Mouse (Mus musculus) induced T-regulatory cell, adult 2 months (primary cell): Measurements from ENCODE around the gene Abcb5.
A peak's percentile ranks its signal among the peaks of the same experiment; 100 is the strongest.

Source experiments
- DNase-seq: peaks from one replicate; pipeline ENCODE4 v3.0.0-alpha.2; 2012; ENCODE audit warnings: low read depth

Gene Abcb5

GRCm38 (mm10) chr12:118847861-118848495 lies 118.2 kb downstream of the Abcb5 start:
- peak; percentile 22 for DNase-seq

GRCm38 (mm10) chr12:118847381-118847780 lies 118.8 kb downstream of the Abcb5 start:
- no peak for DNase-seq

- peak; percentile 48 for DNase-seq
These were observed 119.4 kb downstream of the Abcb5 start for GRCm38 (mm10) chr12:118846649-118847321.

- no peak for DNase-seq
These were observed 120.0 kb downstream of the Abcb5 start, which contains the start of gene Sp8 for GRCm38 (mm10) chr12:118846221-118846620. Sp8 (plus strand) TSS chr12:118846329.

GRCm38 (mm10) chr12:118845351-118845750 lies 120.9 kb downstream of the Abcb5 start:
- no peak for DNase-seq

GRCm38 (mm10) chr12:118844841-118845240 lies 121.4 kb downstream of the Abcb5 start:
- DNase-seq: no peak

- DNase-seq: no peak
These were observed 122.1 kb downstream of the Abcb5 start for GRCm38 (mm10) chr12:118844111-118844510.

- DNase-seq: no peak
These were observed 123.4 kb downstream of the Abcb5 start for GRCm38 (mm10) chr12:118842671-118843411.

GRCm38 (mm10) chr12:118841971-118842550 lies 124.2 kb downstream of the Abcb5 start:
- DNase-seq: no peak

GRCm38 (mm10) chr12:118841381-118841922 lies 124.8 kb downstream of the Abcb5 start:
- DNase-seq: no peak

- DNase-seq: no peak
These were observed 125.4 kb downstream of the Abcb5 start for GRCm38 (mm10) chr12:118840861-118841260.

- DNase-seq: no peak
These were observed 125.9 kb downstream of the Abcb5 start for GRCm38 (mm10) chr12:118840301-118840700.

- no peak for DNase-seq
These were observed 126.8 kb downstream of the Abcb5 start for GRCm38 (mm10) chr12:118839398-118839797.

GRCm38 (mm10) chr12:118838260-118838659 lies 128.0 kb downstream of the Abcb5 start:
- DNase-seq: no peak

GRCm38 (mm10) chr12:118837361-118837760 lies 128.9 kb downstream of the Abcb5 start:
- no peak for DNase-seq

- DNase-seq: no peak
These were observed 129.5 kb downstream of the Abcb5 start for GRCm38 (mm10) chr12:118836411-118837341.

- DNase-seq: no peak
These were observed 136.3 kb downstream of the Abcb5 start for GRCm38 (mm10) chr12:118829881-118830280.
